Mouse (Mus musculus): ENCODE data around the gene Cpn2. TPM values are rescaled to one million over a fixed set of nuclear protein-coding genes. Genes with fewer than 3 reads are reported as not detected.

Gene Cpn2
- polyA plus RNA-seq, 1 experiment from 2014 or later, result not detected

- Histone ChIP-seq H3K4me1 (ENCODE audit: control insufficient read depth, insufficient read depth, low read length) (peaks cover 12% of the 10 kb centered on the region), H3K27ac (ENCODE audit: low read depth, low read length) (no peak overlapping the region), H3K36me3 (ENCODE audit: control insufficient read depth, insufficient read depth, low read length) (no peaks in the 10 kb centered on the region), H3K27me3 (ENCODE audit: control insufficient read depth, insufficient read depth, low read length) (peaks cover 16% of the 10 kb centered on the region), H3K9ac (replicated peaks; ENCODE audit: low read depth, low read length) (no peak overlapping the region), H3K9me3 (ENCODE audit: control insufficient read depth, low read length) (no peaks in the 10 kb centered on the region), H3K4me3 (ENCODE audit: low read depth, low read length) (no peak overlapping the region), H3K4me2 (ENCODE audit: low read depth, low read length) (no peak overlapping the region)
- no peak for ATAC-seq (ENCODE audit: low read depth)
- WGBS, result 90% methylated on average over 4 of the region's 4 CpGs
Measured at GRCm38 (mm10) chr16:30306102-30306501, 38.8 kb upstream of the Cpn2 start.

- Histone ChIP-seq H3K27ac (ENCODE audit: low read depth, low read length) (no peak overlapping the region), H3K9ac (replicated peaks; ENCODE audit: low read depth, low read length) (no peak overlapping the region), H3K9me3 (ENCODE audit: control insufficient read depth, low read length) (no peaks in the 10 kb centered on the region), H3K4me3 (ENCODE audit: low read depth, low read length) (no peak overlapping the region), H3K36me3 (ENCODE audit: control insufficient read depth, insufficient read depth, low read length) (no peaks in the 10 kb centered on the region), H3K27me3 (ENCODE audit: control insufficient read depth, insufficient read depth, low read length) (peaks cover 9% of the 10 kb centered on the region), H3K4me2 (ENCODE audit: low read depth, low read length) (no peak overlapping the region), H3K4me1 (ENCODE audit: control insufficient read depth, insufficient read depth, low read length) (peaks cover 8% of the 10 kb centered on the region)
- no peak for ATAC-seq (ENCODE audit: low read depth)
- WGBS, result 79% methylated on average over 5 of the region's 5 CpGs
Measured at GRCm38 (mm10) chr16:30304236-30304635, 36.9 kb upstream of the Cpn2 start.

- Histone ChIP-seq H3K9ac (replicated peaks; ENCODE audit: low read depth, low read length) (no peak overlapping the region), H3K9me3 (ENCODE audit: control insufficient read depth, low read length) (no peaks in the 10 kb centered on the region), H3K4me3 (ENCODE audit: low read depth, low read length) (no peak overlapping the region), H3K36me3 (ENCODE audit: control insufficient read depth, insufficient read depth, low read length) (no peaks in the 10 kb centered on the region), H3K27me3 (ENCODE audit: control insufficient read depth, insufficient read depth, low read length) (peaks cover 7% of the 10 kb centered on the region), H3K4me1 (ENCODE audit: control insufficient read depth, insufficient read depth, low read length) (peaks cover 3% of the 10 kb centered on the region), H3K27ac (ENCODE audit: low read depth, low read length) (no peak overlapping the region), H3K4me2 (ENCODE audit: low read depth, low read length) (no peak overlapping the region)
- ATAC-seq (ENCODE audit: low read depth), result no peak
- 82% methylated on average over 2 of the region's 2 CpGs for WGBS
Measured at GRCm38 (mm10) chr16:30303411-30303810, 36.1 kb upstream of the Cpn2 start.

GRCm38 (mm10) chr16:30302686-30303085, 35.4 kb upstream of the Cpn2 start:
- WGBS, result 89% methylated on average over 6 of the region's 6 CpGs
- Histone ChIP-seq H3K9me3 (ENCODE audit: control insufficient read depth, low read length) (no peaks in the 10 kb centered on the region), H3K36me3 (ENCODE audit: control insufficient read depth, insufficient read depth, low read length) (no peaks in the 10 kb centered on the region), H3K4me2 (ENCODE audit: low read depth, low read length) (no peak overlapping the region), H3K9ac (replicated peaks; ENCODE audit: low read depth, low read length) (no peak overlapping the region), H3K4me3 (ENCODE audit: low read depth, low read length) (no peak overlapping the region), H3K27ac (ENCODE audit: low read depth, low read length) (no peak overlapping the region), H3K27me3 (ENCODE audit: control insufficient read depth, insufficient read depth, low read length) (0 out of 2 replicates have a peak, but pooled peaks cover 2% of the 10 kb centered on the region), H3K4me1 (ENCODE audit: control insufficient read depth, insufficient read depth, low read length) (no peaks in the 10 kb centered on the region)
- ATAC-seq (ENCODE audit: low read depth), result no peak

GRCm38 (mm10) chr16:30299711-30300277, 32.5 kb upstream of the Cpn2 start:
- 76% methylated on average over 10 of the region's 10 CpGs for WGBS
- Histone ChIP-seq H3K27me3 (ENCODE audit: control insufficient read depth, insufficient read depth, low read length) (no peaks in the 10 kb centered on the region), H3K27ac (ENCODE audit: low read depth, low read length) (no peak overlapping the region), H3K4me2 (ENCODE audit: low read depth, low read length) (no peak overlapping the region), H3K9me3 (ENCODE audit: control insufficient read depth, low read length) (no peaks in the 10 kb centered on the region), H3K4me3 (ENCODE audit: low read depth, low read length) (no peak overlapping the region), H3K36me3 (ENCODE audit: control insufficient read depth, insufficient read depth, low read length) (no peaks in the 10 kb centered on the region), H3K4me1 (ENCODE audit: control insufficient read depth, insufficient read depth, low read length) (no peaks in the 10 kb centered on the region), H3K9ac (replicated peaks; ENCODE audit: low read depth, low read length) (no peak overlapping the region)
- ATAC-seq (ENCODE audit: low read depth), result no peak

- Histone ChIP-seq H3K36me3 (ENCODE audit: control insufficient read depth, insufficient read depth, low read length) (no peaks in the 10 kb centered on the region), H3K9me3 (ENCODE audit: control insufficient read depth, low read length) (no peaks in the 10 kb centered on the region), H3K4me1 (ENCODE audit: control insufficient read depth, insufficient read depth, low read length) (no peaks in the 10 kb centered on the region), H3K27me3 (ENCODE audit: control insufficient read depth, insufficient read depth, low read length) (no peaks in the 10 kb centered on the region), H3K9ac (replicated peaks; ENCODE audit: low read depth, low read length) (no peak overlapping the region), H3K4me2 (ENCODE audit: low read depth, low read length) (no peak overlapping the region), H3K4me3 (ENCODE audit: low read depth, low read length) (no peak overlapping the region), H3K27ac (ENCODE audit: low read depth, low read length) (no peak overlapping the region)
- WGBS, result 90% methylated on average over 7 of the region's 7 CpGs
- ATAC-seq (ENCODE audit: low read depth), result no peak
Measured at GRCm38 (mm10) chr16:30297450-30297849, 30.2 kb upstream of the Cpn2 start.

GRCm38 (mm10) chr16:30296601-30297275, 29.4 kb upstream of the Cpn2 start:
- no peaks in the 10 kb centered on the region for H3K27me3 ChIP-seq (ENCODE audit: control insufficient read depth, insufficient read depth, low read length)
- no peak overlapping the region for H3K9ac ChIP-seq (replicated peaks; ENCODE audit: low read depth, low read length)
- no peaks in the 10 kb centered on the region for H3K4me1 ChIP-seq (ENCODE audit: control insufficient read depth, insufficient read depth, low read length)
- no peaks in the 10 kb centered on the region for H3K36me3 ChIP-seq (ENCODE audit: control insufficient read depth, insufficient read depth, low read length)
- no peak overlapping the region for H3K4me2 ChIP-seq (ENCODE audit: low read depth, low read length)
- ATAC-seq (ENCODE audit: low read depth), result no peak
- H3K9me3 ChIP-seq (ENCODE audit: control insufficient read depth, low read length), result no peaks in the 10 kb centered on the region
- WGBS, result 94% methylated on average over 11 of the region's 11 CpGs
- no peak overlapping the region for H3K27ac ChIP-seq (ENCODE audit: low read depth, low read length)
- H3K4me3 ChIP-seq (ENCODE audit: low read depth, low read length), result no peak overlapping the region

GRCm38 (mm10) chr16:30295106-30295505, 27.8 kb upstream of the Cpn2 start:
- H3K4me1 ChIP-seq (ENCODE audit: control insufficient read depth, insufficient read depth, low read length), result no peaks in the 10 kb centered on the region
- H3K36me3 ChIP-seq (ENCODE audit: control insufficient read depth, insufficient read depth, low read length), result no peaks in the 10 kb centered on the region
- H3K9ac ChIP-seq (replicated peaks; ENCODE audit: low read depth, low read length), result no peak overlapping the region
- H3K4me3 ChIP-seq (ENCODE audit: low read depth, low read length), result no peak overlapping the region
- no peaks in the 10 kb centered on the region for H3K9me3 ChIP-seq (ENCODE audit: control insufficient read depth, low read length)
- ATAC-seq (ENCODE audit: low read depth), result no peak
- H3K27ac ChIP-seq (ENCODE audit: low read depth, low read length), result no peak overlapping the region
- H3K4me2 ChIP-seq (ENCODE audit: low read depth, low read length), result no peak overlapping the region
- WGBS, result 95% methylated on average over 7 of the region's 7 CpGs
- no peaks in the 10 kb centered on the region for H3K27me3 ChIP-seq (ENCODE audit: control insufficient read depth, insufficient read depth, low read length)

GRCm38 (mm10) chr16:30290436-30290835, 23.1 kb upstream of the Cpn2 start:
- 59% methylated on average over 6 of the region's 6 CpGs for WGBS
- no peak for ATAC-seq (ENCODE audit: low read depth)

More at GRCm38 (mm10) chr16:30290436-30290835, 23.1 kb upstream of the Cpn2 start:
- Histone ChIP-seq H3K27ac (ENCODE audit: low read depth, low read length) (no peak overlapping the region), H3K4me2 (ENCODE audit: low read depth, low read length) (no peak overlapping the region), H3K4me1 (ENCODE audit: control insufficient read depth, insufficient read depth, low read length) (no peaks in the 10 kb centered on the region), H3K27me3 (ENCODE audit: control insufficient read depth, insufficient read depth, low read length) (no peaks in the 10 kb centered on the region), H3K9ac (replicated peaks; ENCODE audit: low read depth, low read length) (no peak overlapping the region), H3K36me3 (ENCODE audit: control insufficient read depth, insufficient read depth, low read length) (no peaks in the 10 kb centered on the region), H3K9me3 (ENCODE audit: control insufficient read depth, low read length) (no peaks in the 10 kb centered on the region), H3K4me3 (ENCODE audit: low read depth, low read length) (no peak overlapping the region)

Measured in neural tube, embryonic 14.5 days (tissue).